Mouse (Mus musculus) kidney, adult 2 months (tissue): Measurements from ENCODE around the gene Ccl27a.

Source experiments
- CTCF ChIP-seq: fragments of 200-500 bp; conservative IDR thresholded peaks from 2 replicates; pipeline ENCODE4 v1.5.1; 2011; ENCODE audit warnings: low read depth, mild to moderate bottlenecking, control low read depth, low read length, moderate library complexity, mixed read lengths; ENCODE audit not compliant: insufficient read depth, insufficient read length
- POLR2A ChIP-seq: fragments of 200-500 bp; IDR thresholded peaks from one replicate; pipeline ENCODE4 v1.6.1; 2011; ENCODE audit warnings: low read depth, low read length, control low read depth

- peak; percentile 80 for TF ChIP-seq POLR2A
- 0 out of 2 replicates have a peak, but pooled peaks have one; percentile 6 for TF ChIP-seq CTCF
Observed at GRCm38 (mm10) chr4:41741158-41741560, 32.9 kb downstream of the Ccl27a start.
